Mouse (Mus musculus) layer of hippocampus, adult 6 months (tissue): ENCODE results near the gene Pheta2. TPM values are rescaled to one million over a fixed set of nuclear protein-coding genes. Genes with fewer than 3 reads are reported as not detected.

ENCODE experiments used
- long read RNA-seq, 2 experiments: library from polyadenylated mRNA; unstranded; transcript quantifications; one replicate each; pipeline ENCODE4 v2.0.0; 2019 to 2020
- microRNA-seq: library from miRNA; unstranded; fragments of <30 nt; microRNA quantifications from one replicate; pipeline ENCODE4 v1.2.0, GENCODE M21; 2020
- polyA plus RNA-seq: library from polyadenylated mRNA; unstranded; fragments of <200 nt; fragmentation: Nextera tagmentation; gene quantifications from 2 replicates; pipeline ENCODE4 v1.2.3, GENCODE M21; 2021

Gene Pheta2
- 0.64 and 0.84 TPM in 2 replicates for polyA plus RNA-seq
- long read RNA-seq, experiment 1, result 0 reads
- long read RNA-seq, experiment 2, partial matches to known transcripts, result 0 of 2 reads
- long read RNA-seq, experiment 2, other reads (novel, unspliced or antisense), result 0 of 2 reads

DNA sequence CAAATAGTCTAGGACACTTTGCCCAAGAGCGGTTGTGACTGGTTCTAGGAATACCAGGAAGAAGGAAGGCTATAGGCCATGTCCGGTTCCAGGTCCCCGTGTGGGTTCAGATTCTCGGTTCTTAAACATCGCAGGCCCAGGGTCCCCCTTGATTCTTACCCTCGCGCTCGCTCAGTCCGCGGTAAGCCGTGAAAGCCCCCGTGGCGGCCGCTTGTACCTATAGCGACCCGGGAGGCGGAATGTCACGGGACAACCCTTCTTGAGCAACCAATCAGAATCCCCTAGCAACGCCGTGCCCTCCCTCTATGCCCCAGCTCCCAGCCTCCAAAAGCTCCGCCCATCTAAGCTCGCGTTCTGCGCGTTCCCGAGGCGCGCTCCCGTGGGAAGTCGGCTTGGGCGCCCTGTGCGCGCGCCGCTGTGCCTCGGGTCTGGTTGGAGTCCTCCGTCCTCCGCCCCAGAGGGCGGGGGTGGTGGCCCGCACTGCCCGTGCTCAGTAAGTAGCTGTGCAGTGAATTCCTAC, at the start of gene Pheta2, which contains the start of the genes Naga and Smdt1:
TSS of gene Pheta2 (plus strand) at position 350 of the 520 bp plus-strand sequence.
TSS of gene Naga (minus strand) at position 333 of the 520 bp plus-strand sequence.
TSS of gene Smdt1 (plus strand) at position 367 of the 520 bp plus-strand sequence.

DNA sequence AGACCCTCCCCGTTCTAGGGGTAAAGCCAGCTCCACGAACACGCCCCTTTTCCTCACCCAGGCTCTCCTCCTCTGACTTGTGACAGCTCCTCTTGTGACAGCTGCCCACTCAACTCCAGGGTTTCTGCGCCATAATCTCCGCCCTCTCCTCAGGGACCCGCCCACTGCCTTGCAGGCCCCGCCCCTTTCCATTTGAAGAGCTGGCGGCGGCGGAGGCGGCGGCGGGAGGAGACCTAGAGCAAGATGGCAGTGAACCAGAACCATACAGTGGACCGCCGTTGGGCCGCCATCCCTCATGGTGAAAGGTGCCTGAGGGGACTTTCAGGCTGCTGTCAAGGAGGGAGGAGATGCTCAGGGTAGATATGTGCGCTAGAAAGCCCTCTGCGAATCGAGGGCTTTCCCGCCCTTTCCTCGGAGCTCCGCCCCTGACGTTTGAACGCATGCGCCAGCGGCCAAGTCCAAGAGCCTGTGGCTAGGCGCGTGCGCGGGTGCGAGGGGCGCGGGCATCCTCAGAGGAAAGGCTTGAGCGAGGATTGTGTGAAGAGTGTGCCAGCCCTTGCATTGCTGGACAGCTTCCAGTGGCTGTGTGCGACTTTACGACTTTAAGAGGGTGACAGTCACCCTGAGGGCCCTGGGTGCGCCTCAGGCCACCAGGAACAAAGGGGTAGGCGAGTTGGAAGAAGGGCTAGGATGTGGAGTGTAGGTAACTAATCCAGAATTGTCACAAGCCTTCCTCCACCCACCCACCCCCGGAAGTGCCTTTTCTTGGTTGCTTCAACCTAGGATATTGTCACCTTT, 39.8 kb upstream of the Pheta2 start, which contains the start of gene Wbp2nl:
TSS of gene Wbp2nl (plus strand) at position 191 of the 798 bp plus-strand sequence.

DNA sequence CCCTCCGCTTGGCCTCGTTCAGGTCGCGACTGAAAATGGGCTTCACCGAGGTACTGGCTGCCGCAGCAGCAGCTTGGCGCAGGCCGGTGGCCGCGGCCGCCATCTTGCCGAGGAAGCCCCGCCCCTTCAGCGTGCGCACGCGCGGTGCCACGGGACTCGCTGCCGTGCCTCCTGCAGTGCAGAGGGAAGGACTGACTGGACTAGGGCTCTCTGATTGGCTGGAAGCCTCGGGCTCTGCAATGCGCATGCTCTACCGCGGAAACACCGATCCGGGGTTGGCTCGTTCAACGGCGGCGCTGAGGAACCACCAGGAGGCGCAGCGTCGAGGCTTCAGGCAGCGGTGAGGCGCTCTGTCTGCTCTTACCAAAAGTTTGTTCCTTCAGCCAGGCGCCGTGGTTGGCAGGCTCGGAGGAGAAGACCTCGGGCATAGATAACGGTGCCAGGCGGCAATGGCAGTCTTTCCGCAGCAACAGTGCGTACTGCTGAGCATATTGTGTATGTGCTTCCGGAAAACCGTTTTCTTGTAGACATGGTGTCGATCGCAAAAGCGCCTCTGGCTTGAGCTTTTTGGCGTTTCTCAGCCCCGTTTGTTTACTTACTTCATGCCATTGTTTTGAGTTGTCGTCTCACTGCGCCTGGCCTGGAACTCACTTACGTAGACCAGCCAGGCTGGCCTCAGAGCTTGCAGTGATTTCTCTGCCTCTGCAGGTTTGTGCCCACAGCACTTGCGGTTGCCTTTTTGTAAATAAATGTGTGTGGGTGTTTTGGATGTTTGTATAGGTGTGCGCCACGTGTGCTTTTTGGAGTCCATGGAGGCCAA, 15.6 kb downstream of the Pheta2 start, which contains the start of gene Ndufa6:
TSS of gene Ndufa6 (minus strand) at position 197 of the 820 bp plus-strand sequence.

GRCm38 (mm10) chr15:82379871-82380713, 41.4 kb downstream of the Pheta2 start, which contains the start of gene Cyp2d22:
Cyp2d22 (minus strand) TSS chr15:82380260.

GRCm38 (mm10) chr15:82393922-82394321, 55.2 kb downstream of the Pheta2 start, which contains the start of gene Cyp2d11:
Cyp2d11 (minus strand) TSS chr15:82394022.

Small RNA genes lying within 50 kb of the gene (microRNA-seq; reads per million reads assigned to microRNA genes)
- not detected for gene Mir7684

Other genes starting within 250 kb of the Pheta2 start
- gene Ccdc134, start 211.0 kb upstream of the Pheta2 start, polyA plus RNA-seq, result 5.4 and 5.5 TPM in 2 replicates
- gene Srebf2, start 191.8 kb upstream of the Pheta2 start, polyA plus RNA-seq, result 50.4 and 52.5 TPM in 2 replicates
- 0.77 and 0.94 TPM in 2 replicates for gene Shisa8, start 126.1 kb upstream of the Pheta2 start, polyA plus RNA-seq
- gene Tnfrsf13c, start 114.6 kb upstream of the Pheta2 start, polyA plus RNA-seq, result 0.36 and 0.52 TPM in 2 replicates
- gene Cenpm, start 94.2 kb upstream of the Pheta2 start, polyA plus RNA-seq, result 16.3 and 17.6 TPM in 2 replicates
- 24.5 and 34.8 TPM in 2 replicates for gene 1500009C09Rik, start 86.5 kb upstream of the Pheta2 start, polyA plus RNA-seq
- 85.2 and 107 TPM in 2 replicates for gene Sept3, start 64.0 kb upstream of the Pheta2 start, polyA plus RNA-seq
- gene Wbp2nl, start 40.0 kb upstream of the Pheta2 start, polyA plus RNA-seq, result not detected in 2 replicates
- 32.4 and 37.4 TPM in 2 replicates for gene Naga, start within 50 bp of the Pheta2 start, polyA plus RNA-seq
- 902 and 958 TPM in 2 replicates for gene Smdt1, start within 50 bp of the Pheta2 start, polyA plus RNA-seq
- 900 and 946 TPM in 2 replicates for gene Ndufa6, start 15.4 kb downstream of the Pheta2 start, polyA plus RNA-seq
- gene Cyp2d22, start 41.3 kb downstream of the Pheta2 start, polyA plus RNA-seq, result 17.5 and 27.3 TPM in 2 replicates
- gene Cyp2d11, start 55.1 kb downstream of the Pheta2 start, polyA plus RNA-seq, result not detected in 2 replicates
- not detected in 2 replicates for gene Cyp2d10, start 68.3 kb downstream of the Pheta2 start, polyA plus RNA-seq
- not detected in 2 replicates for gene Cyp2d9, start 94.5 kb downstream of the Pheta2 start, polyA plus RNA-seq
- gene Cyp2d12, start 216.1 kb downstream of the Pheta2 start, polyA plus RNA-seq, result not detected in 2 replicates